In genomic region chr6:4925966-4926687, GRCm38 (mm10) we compare ENCODE assay signal across 15 mouse cellular contexts. TPM values are rescaled to one million over a fixed set of nuclear protein-coding genes. Genes with fewer than 3 reads are reported as not detected.
DNase-seq lines count a peak whose midpoint lies in the region; ATAC-seq lines count a peak whose summit lies in the region.
"Had no signal": no experiment of that assay in that cellular context is flagged by ENCODE, and none has a peak within 500 bp of the region (broad histone marks: within the 10 kb centered on the region; RNA-seq: fewer than 3 reads in every experiment).

No protein-coding gene starts in this region.

- H3K9ac ChIP-seq in limb, embryonic 15.5 days, result no peak overlapping the region
- H3K9ac ChIP-seq in midbrain, embryonic 15.5 days, result no peak overlapping the region
- H3K9ac ChIP-seq: lung, embryonic 14.5 days; neural tube, embryonic 12.5 days had no signal

- no peak for DNase-seq in frontal cortex, postnatal 10 days (ENCODE audit: low spot score in 2 of 2)
- peak; percentile 33 to 50 for DNase-seq in left cerebral cortex, postnatal 14 days (ENCODE audit: low spot score in 2 of 2)
- no peak for DNase-seq in left cerebral cortex, adult 11 months (ENCODE audit: low spot score)
- DNase-seq in adrenal gland, postnatal 10 days, result peak; percentile 45
- no peak for DNase-seq in kidney, postnatal 25 days
- DNase-seq: cerebellum, postnatal 14 days; gastrocnemius, postnatal 36 days; lung, embryonic 14.5 days; retina, postnatal 1 day had no signal

- no peak overlapping the region for H3K4me3 ChIP-seq in limb, embryonic 15.5 days
- no peak overlapping the region for H3K4me3 ChIP-seq in midbrain, embryonic 15.5 days
- H3K4me3 ChIP-seq: neural tube, embryonic 12.5 days had no signal

- ATAC-seq in frontal cortex, adult (ENCODE audit: low TSS enrichment), result peak; percentile 93
- ATAC-seq in limb, embryonic 15.5 days (ENCODE audit: insufficient number of reproducible peaks, low FRiP score, low TSS enrichment, low read depth), result no peak
- no peak for ATAC-seq in midbrain, embryonic 15.5 days (replicated peaks)
- ATAC-seq: Patski had no signal

- no peak overlapping the region for H3K4me2 ChIP-seq in limb, embryonic 15.5 days
- H3K4me2 ChIP-seq in midbrain, embryonic 15.5 days, result no peak overlapping the region
- H3K4me2 ChIP-seq: liver, embryonic 11.5 days; lung, embryonic 14.5 days; neural tube, embryonic 12.5 days had no signal

- intact Hi-C loops in left cerebral cortex, postnatal 14 days (cut with DNase I), result no loop called here

- H3K27ac ChIP-seq in limb, embryonic 15.5 days, result 0 out of 2 replicates have a peak overlapping the region, but pooled peaks have one; percentile 8
- no peak overlapping the region for H3K27ac ChIP-seq in midbrain, embryonic 15.5 days
- H3K27ac ChIP-seq: neural tube, embryonic 12.5 days had no signal

- H3K36me3 ChIP-seq in limb, embryonic 15.5 days, result no peaks in the 10 kb centered on the region
- H3K36me3 ChIP-seq in midbrain, embryonic 15.5 days (replicated peaks), result no peaks in the 10 kb centered on the region
- H3K36me3 ChIP-seq: neural tube, embryonic 12.5 days had no signal

- no peaks in the 10 kb centered on the region for H3K27me3 ChIP-seq in limb, embryonic 15.5 days
- no peaks in the 10 kb centered on the region for H3K27me3 ChIP-seq in midbrain, embryonic 15.5 days (replicated peaks)
- H3K27me3 ChIP-seq: neural tube, embryonic 12.5 days; Patski had no signal

- 73% methylated on average over 14 of the region's 14 CpGs for WGBS in limb, embryonic 15.5 days
- 80% methylated on average over 14 of the region's 14 CpGs for WGBS in midbrain, embryonic 15.5 days

- H3K4me1 ChIP-seq in limb, embryonic 15.5 days, result no peaks in the 10 kb centered on the region
- H3K4me1 ChIP-seq in midbrain, embryonic 15.5 days, result no peaks in the 10 kb centered on the region
- H3K4me1 ChIP-seq: neural tube, embryonic 12.5 days had no signal

- H3K9me3 ChIP-seq in limb, embryonic 15.5 days, result no peaks in the 10 kb centered on the region
- no peaks in the 10 kb centered on the region for H3K9me3 ChIP-seq in midbrain, embryonic 15.5 days
- H3K9me3 ChIP-seq: neural tube, embryonic 12.5 days had no signal

RNA-seq across cellular contexts. Expression of gene Ppp1r9a, which starts 23.4 kb away (rescaled TPM):
- total RNA-seq in left cerebral cortex, postnatal 14 days (2021), result 100 to 1,000 TPM; 154 to 161 TPM
- 10 to 100 TPM; 31.6 to 49.9 TPM for total RNA-seq in adrenal gland, postnatal 10 days (2021)
- 15.3 and 16.3 TPM in 2 replicates for polyA plus RNA-seq in limb, embryonic 15.5 days (2015; fragmentation: Nextera tagmentation; extraction: Ambion mirVana)
- 50.1 and 51.7 TPM in 2 replicates for polyA plus RNA-seq in midbrain, embryonic 15.5 days (2015; fragmentation: Nextera tagmentation; extraction: Ambion mirVana)

Comparison
In these comparisons a context has a peak if more than half of its experiments do, and no peak if none do; other contexts are left out.
1. DNase-seq: peak in left cerebral cortex, postnatal 14 days (2 of 2) and adrenal gland, postnatal 10 days (single experiment); none in frontal cortex, postnatal 10 days (0 of 2), left cerebral cortex, adult 11 months (single experiment) and kidney, postnatal 25 days (0 of 2).